Mouse (Mus musculus): ENCODE data around the gene Vmn1r233.

Vmn1r233 gene

GRCm38 (mm10) chr17:20996364-20996763, at the start of gene Vmn1r233:
Gene Vmn1r233 (minus strand): TSS chr17:20996464.
- DNase-seq = no peak

GRCm38 (mm10) chr17:21018410-21019080, 22.3 kb upstream of the Vmn1r233 start:
- DNase-seq = no peak

DNA sequence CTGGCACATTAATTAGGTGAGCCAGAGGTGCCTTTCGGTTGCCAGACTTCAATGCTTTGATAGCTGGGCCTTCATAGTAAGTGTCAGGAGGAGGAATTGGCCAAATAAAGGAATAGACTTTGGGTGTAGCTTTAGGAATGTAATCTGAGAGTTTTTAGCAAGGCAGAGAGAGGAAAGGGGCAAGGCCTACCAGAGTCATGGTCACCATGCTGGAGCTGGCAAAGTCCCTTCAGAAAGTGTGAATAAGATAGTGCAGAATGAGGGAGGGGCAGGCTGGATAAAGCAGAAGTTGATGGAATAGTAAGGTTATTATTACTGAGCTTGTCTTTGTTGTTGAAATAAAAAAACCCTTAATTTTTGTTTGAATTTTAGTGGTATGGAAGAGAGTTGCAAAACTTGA, 13.5 kb upstream of the Vmn1r233 start:
- DNase-seq = no peak

- peak; percentile 81 to 86 for DNase-seq
Observed at GRCm38 (mm10) chr17:21008382-21009331, 12.4 kb upstream of the Vmn1r233 start, which contains the start of gene Zfp160. Gene Zfp160 (plus strand): TSS chr17:21008903.

- DNase-seq = no peak
Observed at GRCm38 (mm10) chr17:20993716-20994115, 2.5 kb downstream of the Vmn1r233 start.

- no peak for DNase-seq
Observed at GRCm38 (mm10) chr17:20966681-20967080, 29.6 kb downstream of the Vmn1r233 start.

DNA sequence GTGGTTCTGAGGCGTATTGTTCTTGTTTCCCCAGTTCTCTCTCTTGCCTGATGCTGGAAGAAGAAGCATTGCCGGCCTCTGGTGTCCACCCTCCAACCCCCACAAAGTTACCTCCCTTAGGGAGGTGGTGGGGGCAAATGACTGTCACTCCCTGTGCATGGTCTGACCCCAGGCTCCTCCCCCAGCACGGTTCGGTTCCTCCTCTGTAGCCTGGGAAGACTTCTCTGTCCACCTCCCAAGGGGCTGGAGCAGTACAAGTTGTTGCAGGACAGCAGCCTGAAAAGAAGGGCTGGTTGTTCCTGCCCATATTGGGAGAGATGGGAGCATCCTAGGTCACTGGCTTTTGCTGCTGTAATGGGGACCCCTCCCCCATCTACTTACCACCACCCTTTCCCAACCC, 30.8 kb downstream of the Vmn1r233 start:
- DNase-seq = no peak

DNA sequence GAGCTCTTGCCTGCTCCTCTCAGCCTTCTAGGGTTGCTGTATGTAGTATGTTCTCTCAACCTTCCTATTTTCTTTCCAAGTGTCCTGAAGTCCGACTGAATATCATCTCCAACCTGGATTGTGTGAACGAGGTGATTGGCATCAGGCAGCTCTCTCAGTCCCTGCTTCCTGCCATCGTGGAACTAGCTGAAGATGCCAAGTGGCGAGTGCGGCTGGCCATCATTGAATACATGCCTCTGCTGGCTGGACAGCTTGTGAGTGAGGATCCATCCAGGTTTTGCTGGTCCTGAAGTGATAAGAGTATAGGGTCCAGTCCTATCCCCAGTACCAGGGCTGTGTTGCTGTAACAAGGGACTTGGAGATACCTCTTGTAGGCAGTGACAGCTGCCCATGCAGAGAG, 35.9 kb downstream of the Vmn1r233 start:
- no peak for DNase-seq

DNA sequence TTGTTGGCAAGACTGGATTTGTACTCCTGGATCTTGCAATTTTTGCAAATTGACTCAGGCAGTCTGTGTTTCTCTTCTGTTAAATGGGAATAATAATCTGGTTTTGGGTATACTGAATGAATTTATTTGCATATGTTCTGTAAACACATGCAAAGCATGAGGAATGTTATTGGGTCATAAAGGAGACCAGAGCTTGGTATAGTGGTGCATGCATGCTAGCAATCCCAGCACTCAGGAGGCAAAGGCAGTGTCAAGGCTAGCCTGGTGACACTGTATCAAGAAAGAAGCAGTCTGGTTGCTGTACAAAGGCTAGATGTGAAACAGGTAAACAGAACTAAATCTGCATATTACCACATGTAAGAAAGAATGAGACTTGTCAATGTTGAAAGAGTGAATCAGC, 49.6 kb downstream of the Vmn1r233 start:
- DNase-seq = no peak

GRCm38 (mm10) chr17:20946026-20946565, 50.2 kb downstream of the Vmn1r233 start:
- DNase-seq = peak; percentile 14 to 18

DNA sequence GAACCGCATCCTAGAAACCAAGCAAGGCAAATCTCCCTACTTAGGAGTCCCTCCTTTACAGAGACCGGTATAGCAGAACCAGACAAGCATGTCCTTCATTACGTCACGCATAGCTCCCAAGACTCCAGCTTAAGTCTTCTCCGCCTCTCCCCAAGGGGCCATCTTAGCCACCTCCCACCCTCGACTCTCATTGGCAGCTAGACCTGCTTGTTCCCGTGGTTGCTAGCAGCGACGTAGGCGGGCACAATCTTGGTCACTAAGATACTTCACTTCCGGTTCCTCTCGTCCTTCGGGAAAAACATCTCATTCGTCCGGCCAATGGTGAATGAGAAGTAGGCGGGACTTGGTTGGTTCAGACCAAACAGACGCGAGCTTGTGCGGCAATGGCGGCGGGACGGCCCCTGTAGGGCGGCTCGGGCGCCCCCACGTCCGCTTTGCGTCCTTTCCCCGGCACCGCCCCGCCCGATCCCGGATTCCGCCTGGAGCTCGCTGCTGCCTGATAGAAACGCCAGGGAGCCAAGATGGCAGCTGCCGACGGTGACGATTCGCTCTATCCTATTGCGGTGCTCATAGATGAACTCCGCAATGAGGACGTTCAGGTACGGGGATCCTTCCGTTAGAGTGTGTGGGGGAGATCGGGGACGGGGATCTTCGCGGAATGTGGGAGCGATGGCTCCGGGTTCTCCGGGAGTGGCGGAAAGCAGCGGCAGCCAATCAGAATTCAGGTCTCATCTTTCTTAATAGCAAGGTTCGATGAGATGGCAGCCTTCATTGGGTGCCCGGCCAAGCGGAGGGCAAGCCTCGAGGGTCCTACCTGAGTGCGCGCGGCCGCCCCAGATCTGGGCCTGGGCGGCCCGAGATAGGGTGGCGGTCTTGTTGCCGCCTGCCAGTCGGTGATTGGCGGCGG, 51.0 kb downstream of the Vmn1r233 start, which contains the start of gene Ppp2r1a:
Gene Ppp2r1a, plus strand, starts transcription at position 327 of the 907 bp plus-strand sequence.
- peak; percentile 98 to 99 for DNase-seq

GRCm38 (mm10) chr17:20944226-20944625, 52.0 kb downstream of the Vmn1r233 start:
- no peak for DNase-seq
